Mouse (Mus musculus): Measurements from ENCODE around the gene Zfp385a.
"Not testable (repeated sequence)": the region's sequence is repeated elsewhere in the genome, so short reads cannot be mapped to it uniquely, and the experiment has no call there.

The Zfp385a gene

GRCm38 (mm10) chr15:103298026-103298425 lies 41.9 kb downstream of the Zfp385a start:
- in situ Hi-C loops (cut with MboI; ENCODE audit: low sequenced_read_pairs) = no loop called here

GRCm38 (mm10) chr15:103297313-103297712 lies 42.6 kb downstream of the Zfp385a start:
- in situ Hi-C loops (cut with MboI; ENCODE audit: low sequenced_read_pairs) = no loop called here

- in situ Hi-C loops (cut with MboI; ENCODE audit: low sequenced_read_pairs) = no loop called here
These were observed 44.0 kb downstream of the Zfp385a start for GRCm38 (mm10) chr15:103295851-103296250.

DNA sequence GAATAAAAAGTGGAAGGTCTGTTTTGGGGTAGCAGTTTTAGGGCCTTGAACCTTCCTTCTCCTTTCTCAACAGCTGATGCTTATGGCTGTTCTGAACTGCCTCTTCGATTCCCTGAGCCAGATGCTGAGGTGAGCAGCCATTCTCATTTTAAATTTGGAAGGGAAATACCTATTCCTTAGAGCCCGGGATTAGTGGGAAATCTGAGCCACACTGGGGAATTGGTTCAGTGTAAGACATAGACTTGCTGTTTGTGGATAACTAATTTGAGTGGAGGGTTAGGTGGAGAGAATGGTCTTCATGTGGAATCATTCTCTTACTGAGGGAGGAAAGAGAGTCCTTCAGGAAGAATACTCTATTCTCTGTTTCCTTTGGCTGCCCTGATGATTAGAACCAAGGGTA lies 45.2 kb downstream of the Zfp385a start:
- in situ Hi-C loops (cut with MboI; ENCODE audit: low sequenced_read_pairs) = no loop called here

GRCm38 (mm10) chr15:103293375-103293774 lies 46.5 kb downstream of the Zfp385a start:
- in situ Hi-C loops (cut with MboI; ENCODE audit: low sequenced_read_pairs) = no loop called here

GRCm38 (mm10) chr15:103292673-103293345 lies 47.1 kb downstream of the Zfp385a start:
- in situ Hi-C loops (cut with MboI; ENCODE audit: low sequenced_read_pairs) = no loop called here

DNA sequence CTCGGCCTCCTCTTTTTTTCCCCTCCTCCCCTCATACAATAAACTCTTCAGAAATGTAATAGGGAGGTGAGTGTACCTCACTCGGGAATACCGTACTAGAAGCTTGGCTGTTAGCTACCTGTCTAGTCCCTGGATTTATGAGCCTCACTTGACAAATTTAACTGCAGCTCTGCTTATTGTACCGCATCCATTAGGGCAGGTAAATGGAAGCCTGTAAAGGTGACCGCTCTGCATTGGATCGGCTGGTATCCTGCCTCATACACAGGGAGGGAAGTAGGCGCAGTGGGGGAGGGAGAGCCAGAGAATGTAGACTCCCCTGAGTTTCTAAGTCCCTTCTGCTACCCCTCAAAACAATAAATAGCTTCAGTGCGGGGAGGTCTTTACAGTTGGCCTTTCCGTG lies 49.0 kb downstream of the Zfp385a start:
- in situ Hi-C loops (cut with MboI; ENCODE audit: low sequenced_read_pairs) = no loop called here

DNA sequence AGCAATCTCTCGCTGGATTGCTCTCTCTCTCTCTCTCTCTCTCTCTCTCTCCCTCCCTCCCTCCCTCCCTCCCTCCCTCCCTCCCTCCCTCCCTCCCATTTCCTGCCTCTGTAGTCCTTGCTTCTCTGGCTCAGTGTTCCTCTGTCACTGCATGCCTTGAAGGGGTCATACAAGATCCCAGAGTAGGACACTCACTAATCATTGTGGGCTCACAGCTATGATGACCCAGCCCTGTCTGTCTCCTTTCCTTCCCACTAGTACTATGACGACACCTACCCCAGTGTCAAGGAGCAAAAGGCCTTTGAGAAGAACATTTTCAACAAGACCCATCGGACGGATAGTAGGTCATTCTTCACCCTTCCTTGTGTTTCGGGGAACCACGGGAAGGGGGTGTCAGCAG lies 49.5 kb downstream of the Zfp385a start:
- in situ Hi-C loops (cut with MboI; ENCODE audit: low sequenced_read_pairs) = no loop called here

- in situ Hi-C loops (cut with MboI; ENCODE audit: low sequenced_read_pairs) = no loop called here
These were observed 50.3 kb downstream of the Zfp385a start for GRCm38 (mm10) chr15:103289600-103289999.

- in situ Hi-C loops (cut with MboI; ENCODE audit: low sequenced_read_pairs) = no loop called here
These were observed 54.0 kb downstream of the Zfp385a start for GRCm38 (mm10) chr15:103285778-103286417.

GRCm38 (mm10) chr15:103284647-103285046 lies 55.2 kb downstream of the Zfp385a start:
- in situ Hi-C loops (cut with MboI; ENCODE audit: low sequenced_read_pairs) = no loop called here

GRCm38 (mm10) chr15:103284066-103284465 lies 55.8 kb downstream of the Zfp385a start:
- in situ Hi-C loops (cut with MboI; ENCODE audit: low sequenced_read_pairs) = no loop called here

- in situ Hi-C loops (cut with MboI; ENCODE audit: low sequenced_read_pairs) = no loop called here
These were observed 58.3 kb downstream of the Zfp385a start for GRCm38 (mm10) chr15:103281465-103282205.

GRCm38 (mm10) chr15:103280817-103281464 lies 59.0 kb downstream of the Zfp385a start:
- in situ Hi-C loops (cut with MboI; ENCODE audit: low sequenced_read_pairs) = no loop called here

GRCm38 (mm10) chr15:103279750-103280149 lies 60.1 kb downstream of the Zfp385a start:
- in situ Hi-C loops (cut with MboI; ENCODE audit: low sequenced_read_pairs) = no loop called here

DNA sequence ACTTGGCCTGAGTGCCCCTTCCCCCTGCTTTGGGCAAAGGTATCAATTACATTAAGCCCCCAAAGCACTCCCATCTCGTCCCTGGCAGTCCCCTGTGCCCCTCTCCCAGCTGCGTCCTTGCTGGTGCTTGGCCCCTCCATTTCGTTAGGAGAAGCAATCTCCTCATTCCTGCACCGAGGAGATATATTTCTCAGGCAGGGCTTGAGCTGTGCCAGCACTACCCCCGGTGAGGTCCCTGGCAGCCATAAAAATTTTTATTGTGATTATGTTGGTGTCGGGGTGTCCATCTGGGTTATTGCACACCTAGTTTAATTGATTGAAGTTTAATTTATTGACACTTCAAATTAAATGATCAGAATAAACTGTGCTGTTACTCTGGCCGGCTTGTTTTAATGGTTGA lies 61.9 kb downstream of the Zfp385a start:
- in situ Hi-C loops (cut with MboI; ENCODE audit: low sequenced_read_pairs) = no loop called here

DNA sequence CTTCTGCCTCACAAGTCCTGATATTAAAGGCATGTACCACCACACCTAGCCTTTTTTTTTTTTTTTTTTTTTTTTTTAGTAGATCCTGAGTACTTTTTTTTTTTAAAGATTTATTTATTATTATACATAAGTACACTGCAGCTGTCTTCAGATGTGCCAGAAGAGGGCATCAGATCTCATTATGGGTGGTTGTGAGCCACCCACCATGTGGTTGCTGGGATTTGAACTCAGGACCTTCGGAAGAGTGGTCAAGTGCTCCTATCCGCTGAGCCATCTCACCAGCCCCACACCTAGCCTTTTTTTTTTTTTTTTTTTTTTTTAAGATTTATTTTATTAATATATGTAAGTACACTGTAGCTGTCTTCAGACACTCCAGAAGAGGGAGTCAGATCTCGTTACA lies 64.0 kb downstream of the Zfp385a start:
- in situ Hi-C loops (cut with MboI; ENCODE audit: low sequenced_read_pairs) = not testable (repeated sequence)

DNA sequence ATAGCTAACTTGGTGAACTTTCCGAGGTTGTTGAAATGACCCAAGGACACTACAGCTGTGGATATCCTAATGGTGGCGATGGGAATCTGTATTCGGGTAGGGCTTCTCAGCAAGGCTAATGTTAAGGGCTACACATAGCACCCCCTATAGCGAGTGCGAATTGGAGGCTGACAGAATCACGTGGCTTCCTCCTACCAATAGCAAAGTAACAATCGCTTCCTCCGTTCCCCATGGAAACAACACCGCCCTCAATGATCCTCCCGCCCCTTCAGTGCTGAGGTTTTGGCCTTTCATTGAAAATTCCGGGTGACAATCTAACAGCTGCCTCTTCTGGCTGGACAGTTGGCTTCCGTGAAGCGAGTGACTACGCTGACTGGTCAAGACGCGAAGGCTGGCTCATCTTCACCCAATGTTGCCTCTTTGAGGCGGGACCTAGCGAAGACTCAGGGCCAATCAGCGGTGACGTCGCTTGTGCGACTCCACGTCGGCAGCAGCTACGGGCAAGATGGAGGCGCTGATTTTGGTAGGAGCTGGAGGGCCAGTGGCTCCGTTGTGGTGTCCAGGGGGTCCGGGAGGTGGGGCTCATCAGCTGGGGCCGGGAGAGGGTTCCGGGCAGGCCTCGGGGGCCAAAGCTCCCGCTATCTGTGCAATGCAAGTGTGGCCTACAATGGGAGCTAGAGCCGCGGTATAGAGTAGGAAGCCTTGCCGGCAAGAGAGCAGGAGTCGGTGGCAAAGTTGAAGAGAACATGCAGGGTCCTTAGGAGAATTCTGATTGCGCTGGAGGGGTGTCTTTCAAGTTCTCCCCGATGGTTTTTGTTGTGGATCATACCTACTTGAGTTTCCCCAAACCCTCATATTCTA lies 67.2 kb downstream of the Zfp385a start, which contains the start of gene Copz1:
Copz1 (plus strand) TSS at position 296 of the 861 bp plus-strand sequence.
- in situ Hi-C loops (cut with MboI; ENCODE audit: low sequenced_read_pairs) = no loop called here

GRCm38 (mm10) chr15:103268903-103269302 lies 71.0 kb downstream of the Zfp385a start:
- in situ Hi-C loops (cut with MboI; ENCODE audit: low sequenced_read_pairs) = no loop called here

DNA sequence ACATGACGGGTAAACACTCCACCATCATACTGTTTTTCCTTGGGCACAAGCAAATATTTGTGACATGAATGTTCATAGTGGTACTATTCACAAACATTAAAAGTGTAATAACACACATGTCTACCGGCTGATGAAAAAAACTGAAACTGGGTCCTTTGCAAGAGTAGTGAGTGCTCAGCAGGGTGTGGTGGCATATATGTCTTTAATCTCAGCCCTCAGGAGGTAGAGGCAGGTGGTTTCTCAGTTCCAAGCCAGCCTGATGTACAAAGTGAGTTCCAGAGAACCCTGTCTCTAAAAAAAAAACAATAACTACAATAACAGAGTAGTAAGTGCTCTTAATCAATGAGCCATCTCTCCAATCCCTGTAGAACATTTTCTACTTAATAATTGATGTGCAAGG lies 75.1 kb downstream of the Zfp385a start:
- in situ Hi-C loops (cut with MboI; ENCODE audit: low sequenced_read_pairs) = no loop called here

Measured in CH12F3 (cell line).